Mouse (Mus musculus) frontal cortex, postnatal 25 days (tissue): Measurements from ENCODE around the gene Smyd5.

Experiments used
- DNase-seq, 2 experiments: peaks; one replicate each; pipeline ENCODE4 v3.0.0; 2022; ENCODE audit warnings: low spot score in 2 of 2

Smyd5 gene

GRCm38 (mm10) chr6:85431842-85432431, at the start of gene Smyd5:
Gene Smyd5, plus strand, starts transcription at chr6:85431989.
- DNase-seq, result peak; percentile 64 to 71

DNA sequence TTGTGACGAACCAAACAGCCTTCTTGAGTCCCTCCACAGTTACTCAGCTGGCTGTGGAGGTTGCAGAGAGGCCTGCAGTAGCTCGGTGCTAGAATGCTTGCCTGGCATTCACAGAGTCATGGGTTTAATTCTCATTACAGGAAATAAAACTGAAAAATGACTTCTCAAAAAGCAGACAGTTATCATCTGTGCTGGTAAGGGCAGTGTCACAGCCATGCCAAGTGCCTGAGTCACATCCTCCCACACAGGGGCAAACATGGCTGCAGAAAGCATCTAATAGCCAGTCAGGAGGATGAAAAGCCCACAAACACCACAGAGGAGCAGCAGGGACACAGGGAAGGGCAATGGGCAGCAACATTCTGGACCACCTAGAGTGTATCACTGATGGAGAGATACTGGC, 49.0 kb upstream of the Smyd5 start:
- no peak for DNase-seq

GRCm38 (mm10) chr6:85388608-85389007, 43.2 kb upstream of the Smyd5 start:
- DNase-seq, result no peak

GRCm38 (mm10) chr6:85391803-85392202, 40.0 kb upstream of the Smyd5 start:
- DNase-seq, result peak; percentile 45 to 50

DNA sequence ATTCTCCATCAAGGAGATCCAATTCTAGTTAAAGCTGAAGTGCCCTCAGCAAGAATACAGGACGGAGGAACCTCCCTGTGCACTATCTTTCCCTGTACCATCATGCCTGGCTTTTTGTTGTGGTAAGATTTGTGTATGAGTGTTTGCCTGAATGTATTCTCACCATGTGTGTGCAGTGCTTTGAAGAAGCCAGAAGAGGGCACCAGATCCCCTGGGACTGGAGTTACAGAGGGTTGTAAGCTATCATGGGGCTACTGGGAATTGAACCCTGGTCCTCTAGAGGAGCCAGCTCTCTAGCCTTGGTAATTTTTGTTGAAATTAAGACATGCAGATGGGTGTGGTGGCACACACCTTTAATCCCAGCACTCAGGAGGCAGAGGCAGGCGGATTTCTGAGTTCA, 36.4 kb upstream of the Smyd5 start:
- DNase-seq, result no peak

- DNase-seq, result peak; percentile 35 to 47
These were observed 34.6 kb upstream of the Smyd5 start for GRCm38 (mm10) chr6:85397165-85397564.

DNA sequence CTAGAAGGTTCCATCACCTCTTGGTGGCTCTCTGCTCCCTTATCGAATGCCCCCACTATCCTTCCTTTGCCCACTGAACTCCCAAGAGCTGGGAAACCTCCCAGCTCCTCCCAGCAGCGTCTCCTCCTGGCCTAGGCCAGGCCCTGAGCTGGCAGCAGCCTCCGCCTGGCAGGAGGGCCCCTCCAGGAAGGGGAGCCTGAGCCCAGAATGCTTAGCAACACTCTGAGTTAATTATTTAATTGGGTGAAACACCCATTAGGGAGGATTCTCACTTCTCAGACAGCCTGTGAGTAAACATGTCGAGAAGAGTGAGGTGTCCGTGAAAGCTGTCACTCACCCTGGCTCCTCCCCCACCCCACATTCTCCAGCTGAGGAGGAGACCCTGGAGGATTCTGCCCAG, 32.1 kb upstream of the Smyd5 start:
- no peak for DNase-seq

DNA sequence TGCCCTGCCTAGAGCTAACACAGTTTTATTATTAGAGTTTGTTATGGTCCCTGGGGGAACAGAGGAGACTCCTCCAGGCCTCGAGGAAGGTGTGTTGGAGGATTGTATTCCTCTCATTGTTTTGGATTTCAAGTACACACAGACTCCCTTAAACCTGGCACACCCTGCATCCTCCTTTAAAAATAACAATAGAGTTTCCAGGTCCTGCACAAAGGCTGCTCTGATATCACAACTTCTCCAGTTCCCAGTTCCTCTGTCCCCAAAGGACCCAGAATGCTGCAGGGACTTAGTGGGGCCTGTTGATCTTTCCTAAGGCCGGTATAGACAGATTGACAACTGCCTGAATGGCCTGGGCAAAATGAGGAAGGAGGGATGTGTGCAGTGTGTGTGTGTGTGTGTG, 29.2 kb upstream of the Smyd5 start:
- no peak for DNase-seq

DNA sequence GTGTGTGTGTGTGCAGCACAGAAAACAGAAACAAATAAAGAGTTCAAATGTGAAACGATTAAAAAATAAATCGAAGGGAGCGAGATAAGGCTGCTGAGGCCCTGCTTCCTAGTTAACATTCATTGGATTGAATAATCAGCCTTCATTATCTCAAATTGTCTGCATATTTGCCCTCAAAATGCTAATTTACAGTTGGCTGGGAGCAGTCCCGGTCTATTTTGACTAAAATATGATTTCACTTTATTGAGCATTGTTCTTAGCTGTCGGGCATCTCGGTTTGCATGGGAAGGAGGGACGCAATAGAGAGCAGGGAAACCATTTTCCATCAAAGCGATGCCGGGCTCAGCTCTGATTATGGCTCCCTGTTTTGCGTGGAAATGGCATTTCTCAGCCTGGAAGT, 28.8 kb upstream of the Smyd5 start:
- no peak for DNase-seq

DNA sequence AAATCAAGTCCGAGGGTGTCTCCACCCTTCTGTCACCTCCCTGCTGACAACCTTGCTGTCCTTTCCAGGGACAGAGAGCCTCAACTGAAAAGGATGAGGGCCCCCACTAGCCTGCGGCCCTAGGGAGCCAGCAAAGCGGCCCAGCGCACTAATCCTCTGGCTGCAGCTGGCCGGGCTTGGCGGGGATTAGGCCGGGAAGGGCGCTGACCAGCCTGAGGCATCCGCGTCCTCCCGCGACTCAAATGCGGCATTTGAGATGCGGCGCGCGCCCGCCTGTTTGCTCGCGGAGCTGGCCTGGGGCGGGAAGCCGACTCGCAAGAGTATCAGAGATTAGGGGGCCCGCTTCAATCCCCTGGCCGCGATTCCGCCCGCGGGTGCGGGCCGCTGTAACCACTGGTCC, 22.8 kb upstream of the Smyd5 start:
- DNase-seq, result no peak

DNA sequence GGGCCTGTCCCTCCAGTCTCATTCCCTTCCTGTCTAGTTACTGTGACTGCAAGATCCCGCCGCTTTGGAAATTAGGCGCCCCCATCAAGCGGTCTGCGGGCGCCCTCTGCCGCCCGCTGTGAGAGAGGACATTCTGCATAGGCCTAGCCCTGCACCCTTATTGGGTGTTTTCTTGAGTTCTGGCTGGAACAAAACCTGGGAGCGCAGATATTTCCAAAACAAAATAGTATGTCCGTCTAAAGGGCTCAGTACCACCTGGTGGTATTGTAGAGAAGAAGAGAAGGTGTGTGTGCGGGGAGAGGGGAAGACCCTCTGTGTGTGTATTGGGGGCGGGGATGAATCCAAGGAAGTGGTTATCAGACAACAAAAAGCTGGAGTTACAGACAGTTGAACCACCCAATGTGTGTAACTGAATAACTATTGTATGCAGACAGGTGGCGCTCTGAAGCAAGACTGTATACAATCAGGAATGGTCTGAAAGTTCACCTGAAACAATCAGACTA, 21.0 kb upstream of the Smyd5 start:
- peak in 1 of 2 experiments; percentile 23 for DNase-seq

- no peak for DNase-seq
These were observed 16.0 kb upstream of the Smyd5 start for GRCm38 (mm10) chr6:85415829-85416228.

DNA sequence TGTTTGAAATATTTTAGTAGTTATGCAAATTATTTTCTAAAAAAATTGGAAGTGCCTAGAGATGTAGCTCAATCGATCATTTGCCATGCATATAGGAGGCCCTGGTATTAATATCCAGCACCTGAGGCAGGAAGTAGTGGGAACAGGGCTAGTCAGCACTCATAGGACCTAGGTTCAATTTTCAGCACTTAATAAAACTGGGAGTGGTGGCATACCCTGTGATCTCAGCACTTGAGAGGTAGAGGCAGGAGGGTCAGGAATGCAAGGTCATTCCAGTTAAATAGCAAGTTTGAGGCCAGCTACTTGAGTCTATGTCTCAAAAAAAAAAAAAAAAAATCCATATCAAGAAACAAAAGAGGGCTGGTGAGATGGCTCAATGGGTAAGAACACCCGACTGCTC, 12.6 kb upstream of the Smyd5 start:
- no peak for DNase-seq

GRCm38 (mm10) chr6:85423836-85424379, 7.9 kb upstream of the Smyd5 start, which contains the start of gene Noto:
Gene Noto, plus strand, starts transcription at chr6:85423886.
- DNase-seq, result no peak

GRCm38 (mm10) chr6:85431274-85431841, 431 bp upstream of the Smyd5 start:
- no peak for DNase-seq

DNA sequence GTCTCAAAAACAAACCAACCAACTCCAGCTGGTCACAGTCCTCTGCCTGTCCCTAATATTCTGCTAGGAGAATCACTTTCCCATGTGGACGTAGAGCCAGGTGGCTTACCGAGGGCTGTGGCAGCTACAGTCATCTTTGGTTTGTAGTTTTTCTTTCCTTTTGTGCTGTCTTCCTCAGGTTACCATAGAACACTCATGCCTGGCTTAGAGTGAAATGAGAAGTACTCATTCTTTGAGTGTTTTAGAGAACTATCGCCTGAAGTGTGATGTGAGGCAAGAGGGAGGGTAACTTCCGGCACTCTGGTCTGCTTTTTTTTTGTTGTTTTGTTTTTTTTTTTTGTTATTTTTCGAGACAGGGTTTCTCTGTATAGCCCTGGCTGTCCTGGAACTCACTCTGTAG, 2.1 kb downstream of the Smyd5 start:
- no peak for DNase-seq

DNA sequence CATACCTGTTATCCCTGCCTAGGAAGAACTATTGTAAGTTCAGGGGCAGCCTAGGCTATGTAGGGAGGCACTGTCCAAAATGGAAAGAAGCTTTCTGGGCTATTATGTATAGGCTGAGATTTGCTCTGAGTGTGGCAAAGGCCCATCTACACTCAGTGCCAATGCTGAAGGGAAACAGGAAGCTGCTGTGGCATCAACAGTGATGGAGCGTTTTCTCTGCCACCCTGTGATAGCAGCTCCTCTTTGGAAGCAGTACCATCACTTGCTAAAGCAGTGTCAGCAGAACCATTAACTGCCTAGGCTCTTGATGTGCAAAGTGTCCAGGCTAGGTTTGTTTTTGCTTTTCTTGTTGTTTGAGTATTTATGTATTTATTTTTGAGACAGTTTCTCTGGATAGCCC, 4.4 kb downstream of the Smyd5 start:
- no peak for DNase-seq

- DNase-seq, result no peak
These were observed 4.8 kb downstream of the Smyd5 start for GRCm38 (mm10) chr6:85436631-85437030.

DNA sequence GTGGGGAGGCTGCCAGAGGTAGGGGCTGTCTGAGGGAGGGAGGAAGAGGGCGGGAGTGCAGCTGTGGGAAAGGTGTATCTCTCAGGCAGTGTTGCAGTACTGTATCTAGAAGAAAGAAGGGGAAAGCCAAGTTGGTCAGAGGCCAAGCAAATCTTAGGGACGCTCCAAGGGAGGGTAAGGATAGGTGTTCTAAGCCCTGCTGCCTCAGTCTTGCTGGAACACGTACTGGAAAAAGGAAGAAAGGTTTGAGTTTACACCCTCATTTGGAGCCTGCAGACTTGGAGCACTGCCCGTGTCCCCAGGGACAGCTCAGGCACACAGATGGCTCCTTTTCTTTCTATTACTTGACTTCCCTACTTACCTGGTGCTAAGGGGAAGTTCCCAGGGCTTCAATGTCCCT, 9.4 kb downstream of the Smyd5 start:
- no peak for DNase-seq

GRCm38 (mm10) chr6:85443488-85444233, 11.9 kb downstream of the Smyd5 start:
- no peak for DNase-seq

DNA sequence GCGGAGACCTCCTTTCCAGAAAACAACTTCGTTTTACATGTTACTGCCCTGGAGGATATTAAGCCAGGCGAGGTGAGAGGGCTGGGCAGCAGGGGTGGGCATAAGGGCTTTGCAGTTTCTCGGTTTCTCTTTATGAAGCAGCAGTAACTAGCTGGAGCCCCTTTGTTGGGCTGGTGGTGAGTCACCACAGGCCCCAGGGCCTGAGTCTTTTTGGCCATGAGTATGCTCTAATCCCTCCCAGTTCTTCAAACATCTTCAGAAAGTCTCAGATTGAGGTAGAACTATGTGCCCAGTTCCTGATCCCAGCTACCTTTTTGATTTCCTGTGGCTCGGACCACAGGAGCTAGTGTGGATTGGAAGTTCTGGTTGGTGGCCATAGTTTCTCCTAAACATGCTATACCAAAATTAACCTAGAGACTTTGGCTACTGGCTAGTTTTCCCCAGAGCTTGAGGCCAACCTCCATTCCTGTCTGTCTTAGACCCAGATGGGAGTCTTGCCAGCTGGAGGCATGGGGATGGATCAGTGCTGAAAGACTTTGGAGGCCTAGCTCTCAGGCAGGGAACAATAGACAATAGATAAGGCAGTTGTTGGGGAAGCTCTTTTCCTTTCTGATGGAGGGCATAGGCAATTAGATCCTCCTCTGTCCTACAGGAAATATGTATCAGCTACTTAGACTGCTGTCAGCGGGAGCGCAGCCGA, 12.6 kb downstream of the Smyd5 start:
- DNase-seq, result no peak

DNA sequence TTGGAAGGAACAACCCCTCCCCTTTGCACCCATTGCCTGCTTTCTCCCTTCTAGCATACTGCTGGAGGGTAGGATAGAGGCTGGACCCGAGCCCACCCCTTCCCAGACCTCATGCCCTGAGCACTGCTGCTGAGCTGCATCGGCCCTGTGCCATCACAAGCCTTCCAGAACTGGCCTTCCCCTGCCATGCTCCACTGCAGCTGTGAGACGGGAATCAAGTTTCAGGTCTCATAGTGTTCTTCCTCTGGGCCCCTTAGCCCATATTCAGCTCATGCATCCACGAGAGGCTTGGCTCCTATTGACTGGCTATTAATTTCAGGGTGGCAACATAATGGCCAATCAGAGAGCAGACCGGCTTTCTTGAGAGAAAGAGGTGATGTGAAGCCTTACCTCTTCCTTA, 13.5 kb downstream of the Smyd5 start:
- no peak for DNase-seq
